Mouse (Mus musculus) brain, embryonic 14.5 days (tissue): ENCODE measurements at regions not wholly inside any gene's neighbourhood (a gene's known extent, or its start where the extent isn't known, plus 50 kb on each side); places are given as distances from the start of the nearest gene placed in this dataset.

Source experiments
- CTCF ChIP-seq: fragments of 200-500 bp; IDR thresholded peaks from 2 replicates; pipeline ENCODE4 v1.5.1; 2012; ENCODE audit warnings: inconsistent platforms, mild to moderate bottlenecking, moderate library complexity, borderline replicate concordance; ENCODE audit not compliant: insufficient read depth, insufficient read length; ENCODE audit errors: extremely low read depth
- POLR2A ChIP-seq: fragments of 200-500 bp; IDR thresholded peaks from 2 replicates; pipeline ENCODE4 v1.6.1; 2012; ENCODE audit warnings: mild to moderate bottlenecking, inconsistent platforms, borderline replicate concordance; ENCODE audit not compliant: poor library complexity, insufficient read depth, insufficient read length, severe bottlenecking; ENCODE audit errors: extremely low read depth

GRCm38 (mm10) chr17:49282498-49282897 lies 145.7 kb upstream of the Mocs1 start:
- TF ChIP-seq CTCF (peak; percentile 61), POLR2A (no peak)
